Mouse (Mus musculus) midbrain, embryonic 16.5 days (tissue): ENCODE results near the gene Bace1. TPM values are rescaled to one million over a fixed set of nuclear protein-coding genes. Genes with fewer than 3 reads are reported as not detected.
"Not testable (repeated sequence)": the region's sequence is repeated elsewhere in the genome, so short reads cannot be mapped to it uniquely, and the experiment has no call there.

ENCODE experiments used
- ATAC-seq: fragments of 200-750 bp; cut with Nextera tagmentation; 2 replicates; pipeline ENCODE4 v1.8.0; 2017; ENCODE audit warnings: moderate TSS enrichment
- H3K27ac ChIP-seq: fragments of 300-500 bp; sonication (generic); 2 replicates; pipeline ENCODE4 v1.5.1; 2014; ENCODE audit warnings: mild to moderate bottlenecking, low read length, mixed read lengths
- H3K27me3 ChIP-seq: fragments of 300-500 bp; sonication (generic); 2 replicates; pipeline ENCODE4 v1.6.1; 2014; ENCODE audit warnings: low read depth, low read length, mixed read lengths; ENCODE audit not compliant: control insufficient read depth, insufficient read depth
- H3K36me3 ChIP-seq: fragments of 300-500 bp; sonication (generic); 2 replicates; pipeline ENCODE4 v1.6.1; 2014; ENCODE audit warnings: mild to moderate bottlenecking, low read length, moderate library complexity, mixed read lengths; ENCODE audit not compliant: control insufficient read depth, insufficient read depth
- H3K4me1 ChIP-seq: fragments of 300-500 bp; sonication (generic); 2 replicates; pipeline ENCODE4 v1.6.1; 2014; ENCODE audit warnings: mild to moderate bottlenecking, low read length, mixed read lengths; ENCODE audit not compliant: control insufficient read depth, insufficient read depth
- H3K4me2 ChIP-seq: fragments of 300-500 bp; sonication (generic); 2 replicates; pipeline ENCODE4 v1.6.1; 2014; ENCODE audit warnings: mild to moderate bottlenecking, low read length, mixed read lengths
- H3K4me3 ChIP-seq: fragments of 300-500 bp; sonication (generic); 2 replicates; pipeline ENCODE4 v1.5.1; 2014; ENCODE audit warnings: low read depth, mild to moderate bottlenecking, low read length, moderate library complexity, mixed read lengths
- H3K9ac ChIP-seq: fragments of 300-500 bp; sonication (generic); 2 replicates; pipeline ENCODE4 v1.6.1; 2014; ENCODE audit warnings: low read depth, low read length, mixed read lengths
- H3K9me3 ChIP-seq: fragments of 300-500 bp; sonication (generic); replicated peaks from 2 replicates; pipeline ENCODE4 v1.6.1; 2014; ENCODE audit warnings: mild to moderate bottlenecking, low read length, mixed read lengths; ENCODE audit not compliant: control insufficient read depth, poor library complexity, severe bottlenecking
- WGBS: fragments of 180-500 bp; shearing (Covaris S2); extraction: QIAGEN DNeasy Blood & Tissue Kit; methylation state at CpG from one replicate; pipeline ENCODE4 v1.1.7; 2014; 5-methylcytosine and 5-hydroxymethylcytosine counted together
- polyA plus RNA-seq: library from polyadenylated mRNA; unstranded; fragments of >200 nt; fragmentation: Nextera tagmentation; extraction: Ambion mirVana; gene quantifications from 2 replicates; pipeline ENCODE4 v1.2.1, GENCODE M21; 2015

Bace1 gene
- polyA plus RNA-seq, 1 experiment from 2014 or later = 51.3 TPM

- Histone ChIP-seq H3K4me1 (peaks cover 36% of the 10 kb centered on the region), H3K9ac (no peak overlapping the region), H3K36me3 (no peaks in the 10 kb centered on the region), H3K27ac (no peak overlapping the region), H3K9me3 (no peaks in the 10 kb centered on the region), H3K4me2 (no peak overlapping the region), H3K27me3 (no peaks in the 10 kb centered on the region), H3K4me3 (no peak overlapping the region)
- no peak for ATAC-seq
- WGBS = 68% methylated on average over 5 of the region's 5 CpGs
Observed at GRCm38 (mm10) chr9:45843007-45843406, 4.6 kb downstream of the Bace1 start.

GRCm38 (mm10) chr9:45843780-45844179, 5.4 kb downstream of the Bace1 start:
- Histone ChIP-seq H3K4me1 (peaks cover 35% of the 10 kb centered on the region), H3K27ac (no peak overlapping the region)
- WGBS = 96% methylated on average over 1 of the region's 1 CpGs

GRCm38 (mm10) chr9:45845541-45845940, 7.2 kb downstream of the Bace1 start:
- Histone ChIP-seq H3K9me3 (no peaks in the 10 kb centered on the region), H3K4me2 (no peak overlapping the region), H3K4me3 (no peak overlapping the region), H3K4me1 (peaks cover 39% of the 10 kb centered on the region), H3K27me3 (no peaks in the 10 kb centered on the region), H3K9ac (no peak overlapping the region), H3K36me3 (no peaks in the 10 kb centered on the region), H3K27ac (no peak overlapping the region)
- no peak for ATAC-seq
- WGBS = 67% methylated on average over 3 of the region's 3 CpGs

More at GRCm38 (mm10) chr9:45843780-45844179, 5.4 kb downstream of the Bace1 start:
- Histone ChIP-seq H3K36me3 (no peaks in the 10 kb centered on the region), H3K4me3 (no peak overlapping the region), H3K4me2 (no peak overlapping the region), H3K9me3 (no peaks in the 10 kb centered on the region), H3K27me3 (no peaks in the 10 kb centered on the region), H3K9ac (no peak overlapping the region)
- no peak for ATAC-seq

- H3K9me3 ChIP-seq, H3K27ac ChIP-seq, H3K4me3 ChIP-seq, H3K4me2 ChIP-seq, H3K36me3 ChIP-seq, H3K9ac ChIP-seq, H3K27me3 ChIP-seq, ATAC-seq: not testable (repeated sequence)
- 78% methylated on average over 2 of the region's 2 CpGs for WGBS
- peaks cover 32% of the 10 kb centered on the region for H3K4me1 ChIP-seq
Observed at GRCm38 (mm10) chr9:45846176-45846575, 7.8 kb downstream of the Bace1 start.

GRCm38 (mm10) chr9:45846891-45847460, 8.6 kb downstream of the Bace1 start:
- no peaks in the 10 kb centered on the region for H3K9me3 ChIP-seq
- H3K36me3 ChIP-seq = no peaks in the 10 kb centered on the region
- no peak overlapping the region for H3K4me2 ChIP-seq
- H3K4me1 ChIP-seq = peaks cover 24% of the 10 kb centered on the region
- no peak overlapping the region for H3K9ac ChIP-seq
- 88% methylated on average over 5 of the region's 5 CpGs for WGBS
- H3K4me3 ChIP-seq = no peak overlapping the region
- no peak overlapping the region for H3K27ac ChIP-seq
- no peak for ATAC-seq
- H3K27me3 ChIP-seq = no peaks in the 10 kb centered on the region

- peaks cover 16% of the 10 kb centered on the region for H3K4me1 ChIP-seq
- peaks cover 3% of the 10 kb centered on the region for H3K36me3 ChIP-seq
- H3K9ac ChIP-seq = peak overlapping the region; percentile 28; the same call in 1 of the 2 replicates
- H3K9me3 ChIP-seq = no peaks in the 10 kb centered on the region
- no peak overlapping the region for H3K4me2 ChIP-seq
- no peak overlapping the region for H3K4me3 ChIP-seq
- WGBS = 58% methylated on average over 9 of the region's 9 CpGs
- peak; percentile 81 for ATAC-seq
- H3K27me3 ChIP-seq = no peaks in the 10 kb centered on the region
- peak overlapping the region; percentile 70 for H3K27ac ChIP-seq
Observed at GRCm38 (mm10) chr9:45849528-45850408, 11.4 kb downstream of the Bace1 start.

GRCm38 (mm10) chr9:45850528-45851155, 12.3 kb downstream of the Bace1 start:
- no peaks in the 10 kb centered on the region for H3K9me3 ChIP-seq
- H3K4me3 ChIP-seq = no peak overlapping the region
- H3K27ac ChIP-seq = peak overlapping the region; percentile 70; the same call in 1 of the 2 replicates
- H3K4me1 ChIP-seq = peaks cover 16% of the 10 kb centered on the region
- no peak for ATAC-seq
- peak overlapping the region; percentile 28; the same call in 1 of the 2 replicates for H3K9ac ChIP-seq
- H3K36me3 ChIP-seq = peaks cover 5% of the 10 kb centered on the region
- no peak overlapping the region for H3K4me2 ChIP-seq
- WGBS = 84% methylated on average over 8 of the region's 8 CpGs
- no peaks in the 10 kb centered on the region for H3K27me3 ChIP-seq

- no peak overlapping the region for H3K9ac ChIP-seq
- H3K9me3 ChIP-seq = no peaks in the 10 kb centered on the region
- peaks cover 16% of the 10 kb centered on the region for H3K4me1 ChIP-seq
- no peak overlapping the region for H3K4me2 ChIP-seq
- H3K27me3 ChIP-seq = no peaks in the 10 kb centered on the region
- H3K36me3 ChIP-seq = peaks cover 8% of the 10 kb centered on the region
- WGBS = 73% methylated on average over 5 of the region's 5 CpGs
- no peak overlapping the region for H3K27ac ChIP-seq
- no peak for ATAC-seq
- no peak overlapping the region for H3K4me3 ChIP-seq
Observed at GRCm38 (mm10) chr9:45851330-45851729, 12.9 kb downstream of the Bace1 start.

- H3K36me3 ChIP-seq = peaks cover 8% of the 10 kb centered on the region
Observed at GRCm38 (mm10) chr9:45851776-45852175, 13.4 kb downstream of the Bace1 start.

More at GRCm38 (mm10) chr9:45851776-45852175, 13.4 kb downstream of the Bace1 start:
- no peak overlapping the region for H3K9ac ChIP-seq
- H3K9me3 ChIP-seq = no peaks in the 10 kb centered on the region
- WGBS = 94% methylated on average over 2 of the region's 2 CpGs
- peaks cover 16% of the 10 kb centered on the region for H3K4me1 ChIP-seq
- no peak overlapping the region for H3K4me3 ChIP-seq
- no peak overlapping the region for H3K4me2 ChIP-seq
- H3K27ac ChIP-seq = no peak overlapping the region
- H3K27me3 ChIP-seq = no peaks in the 10 kb centered on the region
- no peak for ATAC-seq
